Mouse (Mus musculus) forebrain, embryonic 13.5 days (tissue): ENCODE measurements around the gene Nmu. TPM values are rescaled to one million over a fixed set of nuclear protein-coding genes. Genes with fewer than 3 reads are reported as not detected.

Experiments used
- polyA plus RNA-seq: library from polyadenylated mRNA; unstranded; fragments of >200 nt; fragmentation: Nextera tagmentation; extraction: Ambion mirVana; gene quantifications from 2 replicates; pipeline ENCODE4 v1.2.1, GENCODE M21; 2015

Nmu gene
- polyA plus RNA-seq, 1 experiment from 2014 or later = not detected

Other genes with a start within 250 kb of the Nmu start
- gene Srd5a3, start 223.5 kb downstream of the Nmu start, polyA plus RNA-seq = 15.4 and 16.5 TPM in 2 replicates
- 54.2 and 55.5 TPM in 2 replicates for gene Tmem165, start 179.9 kb downstream of the Nmu start, polyA plus RNA-seq
- gene Clock, start 59.0 kb downstream of the Nmu start, polyA plus RNA-seq = 12.3 and 14.2 TPM in 2 replicates
- not detected in 2 replicates for gene Pdcl2, start 32.6 kb downstream of the Nmu start, polyA plus RNA-seq
- not detected in 2 replicates for gene Gm7271, start 120.3 kb upstream of the Nmu start, polyA plus RNA-seq
- gene Exoc1, start 165.5 kb upstream of the Nmu start, polyA plus RNA-seq = 52.0 and 58.3 TPM in 2 replicates
- 7.2 and 8.0 TPM in 2 replicates for gene Cep135, start 224.9 kb upstream of the Nmu start, polyA plus RNA-seq